Mouse (Mus musculus): ENCODE data around the gene Birc5. TPM values are rescaled to one million over a fixed set of nuclear protein-coding genes. Genes with fewer than 3 reads are reported as not detected.
A peak's percentile ranks its signal among the peaks of the same experiment; 100 is the strongest.

Gene Birc5
- polyA plus RNA-seq (2015; fragmentation: Nextera tagmentation; extraction: Ambion mirVana) = 37.9 and 42.9 TPM in 2 replicates

DNA sequence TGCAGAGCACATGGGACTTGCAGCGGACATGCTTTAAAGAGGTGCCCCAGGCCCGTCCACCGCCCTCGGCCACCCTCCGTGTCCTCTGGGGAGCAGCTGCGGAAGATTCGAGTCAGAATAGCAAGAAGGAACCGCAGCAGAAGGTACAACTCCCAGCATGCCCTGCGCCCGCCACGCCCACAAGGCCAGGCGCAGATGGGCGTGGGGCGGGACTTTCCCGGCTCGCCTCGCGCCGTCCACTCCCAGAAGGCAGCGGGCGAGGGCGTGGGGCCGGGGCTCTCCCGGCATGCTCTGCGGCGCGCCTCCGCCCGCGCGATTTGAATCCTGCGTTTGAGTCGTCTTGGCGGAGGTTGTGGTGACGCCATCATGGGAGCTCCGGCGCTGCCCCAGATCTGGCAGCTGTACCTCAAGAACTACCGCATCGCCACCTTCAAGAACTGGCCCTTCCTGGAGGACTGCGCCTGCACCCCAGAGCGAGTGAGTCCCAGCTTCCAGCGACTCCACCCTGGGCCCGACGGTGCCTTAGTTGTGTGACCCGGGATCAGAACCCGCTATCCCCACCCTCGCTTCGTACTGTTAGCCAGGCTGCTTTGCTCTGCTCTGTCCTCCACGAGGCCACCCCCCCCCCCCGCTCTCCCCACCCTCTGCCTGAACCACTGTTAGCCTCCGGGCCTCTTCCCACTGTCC, at the start of gene Birc5:
Gene Birc5, plus strand, starts transcription at position 267 of the 687 bp plus-strand sequence.
- ATAC-seq = peak; percentile 97
- H3K9me3 ChIP-seq (ENCODE audit: control insufficient read depth, low read length) = no peaks in the 10 kb centered on the region
- H3K27me3 ChIP-seq (replicated peaks; ENCODE audit: control insufficient read depth, insufficient read depth, low read length) = no peaks in the 10 kb centered on the region
- 0% methylated on average over 50 of the region's 51 CpGs for WGBS
- H3K36me3 ChIP-seq (ENCODE audit: control insufficient read depth, insufficient read depth, low read length) = no peaks in the 10 kb centered on the region
- peak within 1 kb of the TSS; percentile 95 for H3K4me2 ChIP-seq (ENCODE audit: low read length)
- peaks cover 12% of the 10 kb centered on the region for H3K4me1 ChIP-seq (ENCODE audit: control insufficient read depth, insufficient read depth, low read depth, low read length)
- peak within 1 kb of the TSS; percentile 94 for H3K9ac ChIP-seq (ENCODE audit: low read depth, low read length)
- peak within 1 kb of the TSS; percentile 99 for H3K27ac ChIP-seq (ENCODE audit: low read depth, low read length)
- H3K4me3 ChIP-seq (ENCODE audit: low read length) = peak within 1 kb of the TSS; percentile 73

DNA sequence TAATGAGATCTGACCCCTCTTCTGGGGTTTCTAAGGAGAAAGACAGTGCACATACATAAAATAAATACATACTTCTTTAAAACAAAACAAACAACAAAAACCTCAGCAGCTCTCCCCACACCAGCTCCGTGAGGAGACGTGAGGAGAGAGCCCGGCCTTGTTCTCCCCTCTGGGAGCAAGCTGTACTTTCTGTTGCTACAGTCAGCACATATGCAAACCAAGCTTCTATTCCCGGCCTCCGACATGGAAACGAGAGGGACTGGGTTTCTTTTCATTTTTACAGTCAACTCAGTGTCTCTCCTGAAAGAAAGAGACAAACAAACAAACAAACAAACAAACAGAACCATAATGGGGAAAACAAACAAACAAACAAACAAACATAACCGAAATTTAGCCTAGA, 49.0 kb upstream of the Birc5 start:
- Histone ChIP-seq H3K4me2 (ENCODE audit: low read length) (no peak overlapping the region), H3K4me1 (ENCODE audit: control insufficient read depth, insufficient read depth, low read depth, low read length) (no peaks in the 10 kb centered on the region), H3K9me3 (ENCODE audit: control insufficient read depth, low read length) (no peaks in the 10 kb centered on the region), H3K9ac (ENCODE audit: low read depth, low read length) (no peak overlapping the region), H3K27ac (ENCODE audit: low read depth, low read length) (no peak overlapping the region), H3K4me3 (ENCODE audit: low read length) (no peak overlapping the region), H3K27me3 (replicated peaks; ENCODE audit: control insufficient read depth, insufficient read depth, low read length) (no peaks in the 10 kb centered on the region), H3K36me3 (ENCODE audit: control insufficient read depth, insufficient read depth, low read length) (no peaks in the 10 kb centered on the region)
- 81% methylated on average over 7 of the region's 7 CpGs for WGBS
- ATAC-seq = no peak

- Histone ChIP-seq H3K27ac (ENCODE audit: low read depth, low read length) (no peak overlapping the region), H3K9ac (ENCODE audit: low read depth, low read length) (no peak overlapping the region), H3K4me2 (ENCODE audit: low read length) (no peak overlapping the region), H3K9me3 (ENCODE audit: control insufficient read depth, low read length) (no peaks in the 10 kb centered on the region), H3K27me3 (replicated peaks; ENCODE audit: control insufficient read depth, insufficient read depth, low read length) (no peaks in the 10 kb centered on the region), H3K4me1 (ENCODE audit: control insufficient read depth, insufficient read depth, low read depth, low read length) (no peaks in the 10 kb centered on the region), H3K4me3 (ENCODE audit: low read length) (no peak overlapping the region), H3K36me3 (ENCODE audit: control insufficient read depth, insufficient read depth, low read length) (no peaks in the 10 kb centered on the region)
- 79% methylated on average over 7 of the region's 7 CpGs for WGBS
- ATAC-seq = no peak
Measured at GRCm38 (mm10) chr11:117801650-117802049, 47.4 kb upstream of the Birc5 start.

DNA sequence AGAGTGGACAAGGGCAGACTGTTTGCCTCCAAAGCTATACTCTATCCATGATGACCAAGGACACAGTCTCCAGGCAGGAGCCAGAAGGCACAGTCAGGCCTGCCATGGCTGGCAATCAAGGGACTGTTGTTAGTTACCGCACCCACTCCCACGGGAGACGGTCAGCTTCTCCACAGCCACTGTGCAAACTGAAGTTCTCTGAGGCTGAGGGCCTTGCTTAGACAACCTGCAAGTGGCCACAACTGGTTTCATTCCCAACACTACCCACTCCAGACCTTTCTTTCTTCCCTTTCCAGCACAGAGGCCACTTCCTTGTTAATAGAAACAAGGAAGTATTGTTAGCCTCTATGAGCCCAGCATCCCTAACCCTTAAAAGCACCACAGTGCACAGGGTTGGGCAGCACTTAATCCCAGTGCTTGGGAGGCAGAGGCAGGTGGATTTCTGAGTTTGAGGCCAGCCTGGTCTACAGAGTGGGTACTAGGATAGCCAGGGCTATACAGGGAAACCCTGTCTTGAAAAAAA, 45.8 kb upstream of the Birc5 start:
- Histone ChIP-seq H3K9ac (ENCODE audit: low read depth, low read length) (no peak overlapping the region), H3K36me3 (ENCODE audit: control insufficient read depth, insufficient read depth, low read length) (no peaks in the 10 kb centered on the region), H3K4me1 (ENCODE audit: control insufficient read depth, insufficient read depth, low read depth, low read length) (no peaks in the 10 kb centered on the region), H3K27ac (ENCODE audit: low read depth, low read length) (no peak overlapping the region), H3K9me3 (ENCODE audit: control insufficient read depth, low read length) (no peaks in the 10 kb centered on the region), H3K4me2 (ENCODE audit: low read length) (no peak overlapping the region), H3K27me3 (replicated peaks; ENCODE audit: control insufficient read depth, insufficient read depth, low read length) (no peaks in the 10 kb centered on the region), H3K4me3 (ENCODE audit: low read length) (no peak overlapping the region)
- ATAC-seq = no peak
- WGBS = 90% methylated on average over 3 of the region's 3 CpGs

DNA sequence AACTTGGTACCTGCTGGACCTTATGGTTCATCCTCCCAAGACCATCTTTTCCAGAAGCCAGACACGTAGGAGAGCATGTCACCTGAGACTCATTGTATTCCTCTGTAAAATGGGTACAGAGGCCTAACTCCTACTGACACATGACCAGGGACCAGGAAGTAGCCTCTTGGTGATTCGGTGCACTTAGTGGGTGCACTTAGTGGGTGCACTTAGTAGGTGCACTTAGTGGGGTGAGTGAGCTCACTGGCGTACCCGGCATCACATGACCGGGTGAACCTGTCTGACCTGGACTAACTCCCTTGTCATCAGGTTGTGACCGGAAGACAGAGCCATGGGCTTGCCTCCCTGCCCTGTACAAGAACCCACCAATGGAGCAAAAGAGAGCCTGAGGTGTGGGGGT, 42.3 kb upstream of the Birc5 start:
- Histone ChIP-seq H3K27me3 (replicated peaks; ENCODE audit: control insufficient read depth, insufficient read depth, low read length) (peaks cover 16% of the 10 kb centered on the region), H3K4me1 (ENCODE audit: control insufficient read depth, insufficient read depth, low read depth, low read length) (peaks cover 12% of the 10 kb centered on the region), H3K9ac (ENCODE audit: low read depth, low read length) (no peak overlapping the region), H3K4me2 (ENCODE audit: low read length) (no peak overlapping the region), H3K27ac (ENCODE audit: low read depth, low read length) (no peak overlapping the region), H3K36me3 (ENCODE audit: control insufficient read depth, insufficient read depth, low read length) (no peaks in the 10 kb centered on the region), H3K9me3 (ENCODE audit: control insufficient read depth, low read length) (no peaks in the 10 kb centered on the region), H3K4me3 (ENCODE audit: low read length) (no peak overlapping the region)
- 89% methylated on average over 6 of the region's 6 CpGs for WGBS
- ATAC-seq = no peak

GRCm38 (mm10) chr11:117809407-117810311, 39.4 kb upstream of the Birc5 start, which contains the start of the genes Gm20708 and Syngr2:
Gene Gm20708, plus strand, starts transcription at chr11:117809668.
Gene Syngr2, plus strand, starts transcription at chr11:117809668.
- ATAC-seq = peak; percentile 71; the same call in 1 of the 2 replicates
- H3K27me3 ChIP-seq (replicated peaks; ENCODE audit: control insufficient read depth, insufficient read depth, low read length) = peaks cover 16% of the 10 kb centered on the region
- H3K36me3 ChIP-seq (ENCODE audit: control insufficient read depth, insufficient read depth, low read length) = no peaks in the 10 kb centered on the region
- peaks cover 12% of the 10 kb centered on the region for H3K4me1 ChIP-seq (ENCODE audit: control insufficient read depth, insufficient read depth, low read depth, low read length)
- peak within 1 kb of the TSS; percentile 69 for H3K4me3 ChIP-seq (ENCODE audit: low read length)
- H3K9me3 ChIP-seq (ENCODE audit: control insufficient read depth, low read length) = no peaks in the 10 kb centered on the region
- H3K9ac ChIP-seq (ENCODE audit: low read depth, low read length) = peak within 1 kb of the TSS; percentile 77
- WGBS = under 1% methylated on average over 53 of the region's 75 CpGs
- H3K4me2 ChIP-seq (ENCODE audit: low read length) = peak within 1 kb of the TSS; percentile 99
- H3K27ac ChIP-seq (ENCODE audit: low read depth, low read length) = peak within 1 kb of the TSS; percentile 29; the same call in 1 of the 2 replicates

GRCm38 (mm10) chr11:117810401-117811046, 38.5 kb upstream of the Birc5 start:
- Histone ChIP-seq H3K4me3 (ENCODE audit: low read length) (peak overlapping the region; percentile 69), H3K4me2 (ENCODE audit: low read length) (peak overlapping the region; percentile 99), H3K36me3 (ENCODE audit: control insufficient read depth, insufficient read depth, low read length) (no peaks in the 10 kb centered on the region), H3K27me3 (replicated peaks; ENCODE audit: control insufficient read depth, insufficient read depth, low read length) (peaks cover 16% of the 10 kb centered on the region), H3K4me1 (ENCODE audit: control insufficient read depth, insufficient read depth, low read depth, low read length) (peaks cover 12% of the 10 kb centered on the region), H3K9me3 (ENCODE audit: control insufficient read depth, low read length) (no peaks in the 10 kb centered on the region), H3K9ac (ENCODE audit: low read depth, low read length) (peak overlapping the region; percentile 77), H3K27ac (ENCODE audit: low read depth, low read length) (no peak overlapping the region)
- WGBS = under 1% methylated on average over 21 of the region's 21 CpGs
- ATAC-seq = peak; percentile 88

GRCm38 (mm10) chr11:117813867-117814266, 35.2 kb upstream of the Birc5 start:
- no peak for ATAC-seq
- 73% methylated on average over 5 of the region's 5 CpGs for WGBS
- no peak overlapping the region for H3K9ac ChIP-seq (ENCODE audit: low read depth, low read length)

More at GRCm38 (mm10) chr11:117813867-117814266, 35.2 kb upstream of the Birc5 start:
- Histone ChIP-seq H3K36me3 (ENCODE audit: control insufficient read depth, insufficient read depth, low read length) (no peaks in the 10 kb centered on the region), H3K4me2 (ENCODE audit: low read length) (no peak overlapping the region), H3K9me3 (ENCODE audit: control insufficient read depth, low read length) (no peaks in the 10 kb centered on the region), H3K27ac (ENCODE audit: low read depth, low read length) (no peak overlapping the region), H3K4me1 (ENCODE audit: control insufficient read depth, insufficient read depth, low read depth, low read length) (peaks cover 12% of the 10 kb centered on the region), H3K4me3 (ENCODE audit: low read length) (no peak overlapping the region), H3K27me3 (replicated peaks; ENCODE audit: control insufficient read depth, insufficient read depth, low read length) (peaks cover 13% of the 10 kb centered on the region)
